ENCODE assay signal across 28 mouse cellular contexts in the genomic region with DNA sequence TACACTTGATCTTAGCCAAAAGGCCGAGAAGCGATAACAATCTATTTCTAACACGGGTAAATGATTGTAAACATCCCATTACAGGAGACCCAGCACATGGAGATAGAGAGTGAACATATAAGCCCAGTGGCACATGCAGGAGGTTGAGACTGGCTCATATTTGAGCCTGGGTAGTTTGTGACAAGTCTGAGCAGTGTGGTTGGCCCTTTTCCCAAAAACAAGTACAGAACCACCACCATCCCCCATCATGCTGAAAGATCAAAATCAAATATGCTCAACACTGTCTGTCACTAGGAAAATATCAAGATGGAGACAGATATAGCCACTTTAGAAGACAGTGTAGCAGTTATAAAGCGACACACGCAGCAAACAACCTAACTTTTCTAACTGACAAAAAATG.
"Had no signal": no experiment of that assay in that cellular context is flagged by ENCODE, and none has a peak within 500 bp of the region (broad histone marks: within the 10 kb centered on the region; RNA-seq: fewer than 3 reads in every experiment).

No protein-coding gene starts in this region.

- ATAC-seq: hindbrain, embryonic 16.5 days; inflammation-experienced regulatory T-cells, adult 6 months; intestine, embryonic 15.5 days; intestine, postnatal 0 days; liver, postnatal 0 days had no signal

- H3K27me3 ChIP-seq: heart, embryonic 12.5 days; hindbrain, embryonic 12.5 days; intestine, embryonic 15.5 days; liver, embryonic 12.5 days; liver, embryonic 15.5 days had no signal

- H3K36me3 ChIP-seq: heart, embryonic 10.5 days; heart, embryonic 12.5 days; hindbrain, embryonic 10.5 days; hindbrain, embryonic 12.5 days; intestine, embryonic 15.5 days; limb, embryonic 10.5 days; limb, embryonic 12.5 days had no signal

- H3K4me1 ChIP-seq: heart, embryonic 10.5 days; heart, embryonic 12.5 days; hindbrain, embryonic 10.5 days; hindbrain, embryonic 12.5 days; intestine, embryonic 15.5 days; limb, embryonic 10.5 days; limb, embryonic 12.5 days had no signal

- H3K27ac ChIP-seq: gastrocnemius, adult 2 months; heart, adult 2 months; heart, embryonic 10.5 days; hindbrain, embryonic 10.5 days; hindbrain, embryonic 12.5 days; hindbrain, embryonic 14.5 days; intestine, embryonic 15.5 days; layer of hippocampus, adult 2 months; left cerebral cortex, adult 2 months; limb, embryonic 10.5 days; limb, embryonic 12.5 days; liver, embryonic 15.5 days had no signal

- H3K9ac ChIP-seq: heart, embryonic 12.5 days; hindbrain, embryonic 12.5 days; hindbrain, embryonic 14.5 days; intestine, embryonic 15.5 days; limb, embryonic 12.5 days; liver, embryonic 12.5 days; liver, embryonic 15.5 days; liver, postnatal 0 days had no signal

- H3K4me2 ChIP-seq: heart, embryonic 12.5 days; hindbrain, embryonic 12.5 days; hindbrain, embryonic 14.5 days; intestine, embryonic 15.5 days; limb, embryonic 12.5 days; liver, embryonic 12.5 days; liver, embryonic 15.5 days had no signal

- H3K9me3 ChIP-seq: heart, embryonic 10.5 days; heart, embryonic 12.5 days; hindbrain, embryonic 10.5 days; hindbrain, embryonic 12.5 days; intestine, embryonic 15.5 days; limb, embryonic 10.5 days; limb, embryonic 12.5 days; liver, embryonic 12.5 days; liver, embryonic 15.5 days had no signal

- DNase-seq: gastrocnemius, adult 2 months; gastrocnemius, postnatal 10 days; gastrocnemius, postnatal 25 days; heart, adult 2 months; heart, postnatal 10 days; heart, postnatal 4 days; kidney, adult 18-20 months; kidney, adult 8-10 months; kidney, postnatal 10 days; kidney, postnatal 25 days; kidney, postnatal 4 days; liver; liver, postnatal 0 days had no signal

- H3K4me3 ChIP-seq: gastrocnemius, adult 2 months; heart, adult 2 months; heart, embryonic 10.5 days; heart, embryonic 12.5 days; hindbrain, embryonic 10.5 days; hindbrain, embryonic 12.5 days; intestine, embryonic 15.5 days; layer of hippocampus, adult 2 months; left cerebral cortex, adult 2 months; limb, embryonic 10.5 days; limb, embryonic 12.5 days; liver, embryonic 12.5 days; liver, embryonic 15.5 days had no signal
